Mouse (Mus musculus) midbrain, embryonic 11.5 days (tissue): ENCODE results near the gene Nol4l. TPM values are rescaled to one million over a fixed set of nuclear protein-coding genes. Genes with fewer than 3 reads are reported as not detected.
A peak's percentile ranks its signal among the peaks of the same experiment; 100 is the strongest.

ENCODE experiments used
- ATAC-seq: fragments of 200-750 bp; cut with Nextera tagmentation; 2 replicates; pipeline ENCODE4 v1.8.0; 2017; ENCODE audit warnings: moderate TSS enrichment, moderate library complexity; ENCODE audit not compliant: low FRiP score
- DNase-seq: peaks from one replicate; pipeline ENCODE4 v3.0.0; 2015; ENCODE audit warnings: low spot score; ENCODE audit errors: missing footprints
- H3K27ac ChIP-seq: fragments of 300-500 bp; sonication (generic); 2 replicates; pipeline ENCODE4 v1.5.1; 2014; ENCODE audit warnings: low read depth, low read length
- H3K27me3 ChIP-seq: fragments of 300-500 bp; sonication (generic); 2 replicates; pipeline ENCODE4 v1.6.1; 2014; ENCODE audit warnings: mild to moderate bottlenecking, low read length, moderate library complexity, mixed read lengths; ENCODE audit not compliant: control insufficient read depth, insufficient read depth
- H3K36me3 ChIP-seq: fragments of 300-500 bp; sonication (generic); 2 replicates; pipeline ENCODE4 v1.6.1; 2014; ENCODE audit warnings: mild to moderate bottlenecking, low read length, moderate library complexity, mixed read lengths; ENCODE audit not compliant: control insufficient read depth, insufficient read depth
- H3K4me1 ChIP-seq: fragments of 300-500 bp; sonication (generic); 2 replicates; pipeline ENCODE4 v1.6.1; 2014; ENCODE audit warnings: low read length; ENCODE audit not compliant: control insufficient read depth, insufficient read depth
- H3K4me2 ChIP-seq: fragments of 300-500 bp; sonication (generic); 2 replicates; pipeline ENCODE4 v1.6.1; 2014; ENCODE audit warnings: mild to moderate bottlenecking, moderate library complexity
- H3K4me3 ChIP-seq: fragments of 300-500 bp; sonication (generic); 2 replicates; pipeline ENCODE4 v1.5.1; 2014; ENCODE audit warnings: low read depth, low read length
- H3K9ac ChIP-seq: fragments of 300-500 bp; sonication (generic); 2 replicates; pipeline ENCODE4 v1.6.1; 2014; ENCODE audit warnings: low read length
- H3K9me3 ChIP-seq: fragments of 300-500 bp; sonication (generic); 2 replicates; pipeline ENCODE4 v1.6.1; 2016; ENCODE audit warnings: low read length; ENCODE audit not compliant: control insufficient read depth
- WGBS: fragments of 180-500 bp; shearing (Covaris S2); extraction: QIAGEN DNeasy Blood & Tissue Kit; methylation state at CpG from one replicate; pipeline ENCODE4 v1.1.7; 2014; 5-methylcytosine and 5-hydroxymethylcytosine counted together
- polyA plus RNA-seq: library from polyadenylated mRNA; unstranded; fragments of >200 nt; fragmentation: Nextera tagmentation; extraction: Ambion mirVana; gene quantifications from 2 replicates; pipeline ENCODE4 v1.2.1, GENCODE M21; 2014

Gene Nol4l
- polyA plus RNA-seq, 1 experiment from 2014 or later, result 19.9 TPM

DNA sequence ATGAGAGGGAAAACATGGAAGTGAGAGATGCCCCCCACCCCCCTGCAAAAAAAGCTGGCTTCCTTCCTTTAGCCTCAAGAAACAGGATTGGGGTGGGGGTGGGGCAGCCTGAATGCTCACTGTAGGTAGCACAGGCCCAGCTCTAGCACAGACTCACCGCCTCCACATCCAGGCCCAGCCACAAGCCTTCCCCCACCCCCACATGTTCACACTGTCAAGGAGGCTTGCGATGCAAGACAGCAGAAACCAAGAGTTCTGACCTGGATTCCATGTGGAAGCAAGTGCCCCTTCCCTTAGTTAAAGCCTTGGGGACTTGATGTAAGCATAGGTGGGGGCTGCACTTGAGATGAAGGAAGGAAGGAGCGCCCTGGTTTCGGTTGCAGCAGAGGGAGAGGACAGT is 60.0 kb downstream of the Nol4l start:
- Histone ChIP-seq H3K27me3 (no peaks in the 10 kb centered on the region), H3K4me2 (no peak overlapping the region), H3K9me3 (no peaks in the 10 kb centered on the region), H3K27ac (no peak overlapping the region), H3K36me3 (no peaks in the 10 kb centered on the region), H3K4me1 (peaks cover 7% of the 10 kb centered on the region; the same call in 1 of the 2 replicates), H3K9ac (no peak overlapping the region), H3K4me3 (no peak overlapping the region)
- ATAC-seq (no peak), DNase-seq (no peak)
- WGBS, result 46% methylated on average over 4 of the region's 4 CpGs

DNA sequence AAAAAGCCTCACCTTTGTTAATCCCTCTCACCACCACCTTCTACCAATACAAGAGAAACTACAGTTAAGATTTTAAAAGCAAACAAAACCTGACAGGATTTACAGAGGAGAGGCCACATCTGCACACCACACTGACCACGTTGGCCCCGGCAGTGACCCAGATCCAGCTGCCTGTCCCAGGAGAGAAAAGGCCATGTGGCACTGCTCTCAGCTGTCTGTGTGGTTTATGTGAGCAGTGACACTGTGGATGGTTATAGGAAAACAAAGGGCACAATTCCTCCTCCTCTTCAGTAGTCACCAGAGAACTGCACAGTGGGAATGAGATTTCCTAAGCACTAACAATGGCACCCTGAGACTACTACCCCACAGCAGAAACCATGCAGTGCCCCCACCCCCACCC is 60.5 kb downstream of the Nol4l start:
- Histone ChIP-seq H3K27me3 (no peaks in the 10 kb centered on the region), H3K4me2 (no peak overlapping the region), H3K4me3 (no peak overlapping the region), H3K36me3 (no peaks in the 10 kb centered on the region), H3K9me3 (no peaks in the 10 kb centered on the region), H3K9ac (no peak overlapping the region), H3K4me1 (peaks cover 7% of the 10 kb centered on the region; the same call in 1 of the 2 replicates), H3K27ac (no peak overlapping the region)
- ATAC-seq (no peak), DNase-seq (no peak)
- 55% methylated on average over 2 of the region's 2 CpGs for WGBS

DNA sequence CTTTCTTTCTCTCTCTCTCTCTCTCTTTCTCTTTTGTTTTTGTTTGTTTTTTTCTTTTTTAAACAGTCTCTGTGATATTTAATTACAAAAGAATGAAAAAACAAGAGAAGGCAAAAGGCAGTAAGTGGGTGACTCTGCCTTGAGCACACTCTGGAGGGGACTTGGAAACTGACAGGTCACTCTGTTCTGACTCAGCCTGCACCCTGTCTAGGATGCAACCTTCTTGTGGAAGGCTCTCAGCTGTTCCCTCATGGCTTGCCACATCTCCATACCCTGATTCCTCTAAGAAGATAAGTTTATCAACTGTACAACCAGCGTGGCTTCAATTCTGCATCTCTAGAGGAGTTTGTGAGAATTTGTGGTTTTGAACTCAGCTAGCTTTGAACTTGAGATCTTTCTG is 62.4 kb downstream of the Nol4l start:
- no peaks in the 10 kb centered on the region for H3K27me3 ChIP-seq
- H3K9ac ChIP-seq, result no peak overlapping the region
- WGBS, result 78% methylated on average over 1 of the region's 1 CpGs
- no peaks in the 10 kb centered on the region for H3K9me3 ChIP-seq
- no peaks in the 10 kb centered on the region for H3K36me3 ChIP-seq
- no peak overlapping the region for H3K4me3 ChIP-seq
- H3K4me2 ChIP-seq, result no peak overlapping the region
- peaks cover 7% of the 10 kb centered on the region; the same call in 1 of the 2 replicates for H3K4me1 ChIP-seq
- ATAC-seq (no peak), DNase-seq (no peak)
- no peak overlapping the region for H3K27ac ChIP-seq

DNA sequence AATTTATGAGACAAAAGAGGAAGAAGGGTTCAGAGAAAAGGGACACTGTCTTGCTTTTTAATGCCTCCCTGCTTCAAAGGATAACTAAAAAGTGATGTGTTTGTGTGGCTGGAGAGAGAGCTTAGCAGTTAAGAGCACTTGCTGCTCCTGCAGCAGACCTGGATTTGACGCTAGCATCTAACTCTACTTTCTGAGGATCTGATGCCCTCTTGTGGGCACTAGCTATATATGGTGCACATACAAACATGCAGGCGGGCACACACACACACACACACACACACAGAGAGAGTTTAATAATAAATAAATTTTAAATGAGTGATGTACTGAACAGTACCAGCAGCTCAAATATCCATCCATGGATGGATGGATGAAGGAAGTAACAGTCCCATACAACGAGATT is 66.5 kb downstream of the Nol4l start:
- H3K36me3 ChIP-seq, result no peaks in the 10 kb centered on the region
- H3K4me1 ChIP-seq, result no peaks in the 10 kb centered on the region
- no peak overlapping the region for H3K4me3 ChIP-seq
- ATAC-seq (no peak), DNase-seq (no peak)
- no peaks in the 10 kb centered on the region for H3K9me3 ChIP-seq
- no peaks in the 10 kb centered on the region for H3K27me3 ChIP-seq
- no peak overlapping the region for H3K4me2 ChIP-seq
- WGBS, result 84% methylated on average over 3 of the region's 3 CpGs
- H3K9ac ChIP-seq, result no peak overlapping the region
- no peak overlapping the region for H3K27ac ChIP-seq

DNA sequence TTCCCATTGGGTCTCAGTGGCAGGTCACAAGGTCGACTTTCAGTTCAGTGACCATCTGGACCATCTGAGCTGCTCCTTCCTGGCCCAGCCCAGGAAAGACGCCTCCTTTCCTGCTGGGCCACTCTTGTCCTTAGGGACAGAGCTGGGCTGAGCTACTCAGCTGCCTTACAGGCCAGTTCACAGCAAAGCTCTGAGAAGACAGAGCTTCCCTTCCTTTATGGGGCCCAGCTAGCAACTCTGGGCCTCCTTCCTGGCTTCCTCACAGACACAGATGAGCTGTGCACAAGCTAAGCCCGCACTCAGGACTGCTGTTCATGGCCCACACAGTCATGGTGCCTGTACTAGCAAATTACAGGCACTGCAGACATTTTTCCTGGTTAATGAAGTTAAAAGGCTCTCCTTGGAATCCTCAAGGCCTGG is 71.7 kb downstream of the Nol4l start:
- Histone ChIP-seq H3K27ac (peak overlapping the region; percentile 58), H3K9ac (no peak overlapping the region), H3K9me3 (no peaks in the 10 kb centered on the region), H3K36me3 (no peaks in the 10 kb centered on the region), H3K4me3 (no peak overlapping the region), H3K4me2 (no peak overlapping the region), H3K27me3 (no peaks in the 10 kb centered on the region), H3K4me1 (peaks cover 6% of the 10 kb centered on the region; the same call in 1 of the 2 replicates)
- 35% methylated on average over 3 of the region's 3 CpGs for WGBS
- no peak for ATAC-seq
- no peak for DNase-seq

DNA sequence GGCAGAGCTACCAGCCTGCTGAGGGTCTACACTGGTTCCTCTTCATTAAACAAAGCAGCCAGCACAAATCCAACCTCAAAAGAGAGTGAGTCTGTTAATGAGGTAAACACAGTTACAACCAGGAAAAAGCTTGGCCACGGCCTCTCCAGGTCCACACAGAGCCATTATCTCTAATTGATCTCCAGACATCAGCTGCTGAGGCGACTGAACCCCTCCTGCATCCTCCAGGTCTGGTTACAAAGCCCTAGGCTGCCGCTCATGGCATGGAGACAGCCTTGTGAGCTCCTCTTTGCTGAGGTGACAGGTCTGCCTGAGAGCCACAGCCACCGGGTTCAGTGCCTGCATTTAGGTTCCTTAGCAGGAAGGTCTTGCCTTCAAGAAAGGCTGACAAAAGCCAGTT is 72.3 kb downstream of the Nol4l start:
- H3K9ac ChIP-seq, result 0 out of 2 replicates have a peak overlapping the region, but pooled peaks have one; percentile 29
- H3K4me1 ChIP-seq, result peaks cover 6% of the 10 kb centered on the region; the same call in 1 of the 2 replicates
- H3K4me3 ChIP-seq, result no peak overlapping the region
- H3K4me2 ChIP-seq, result no peak overlapping the region
- DNase-seq (no peak), ATAC-seq (no peak)
- 33% methylated on average over 4 of the region's 4 CpGs for WGBS
- no peaks in the 10 kb centered on the region for H3K36me3 ChIP-seq
- H3K27ac ChIP-seq, result peak overlapping the region; percentile 58
- no peaks in the 10 kb centered on the region for H3K9me3 ChIP-seq
- H3K27me3 ChIP-seq, result no peaks in the 10 kb centered on the region

DNA sequence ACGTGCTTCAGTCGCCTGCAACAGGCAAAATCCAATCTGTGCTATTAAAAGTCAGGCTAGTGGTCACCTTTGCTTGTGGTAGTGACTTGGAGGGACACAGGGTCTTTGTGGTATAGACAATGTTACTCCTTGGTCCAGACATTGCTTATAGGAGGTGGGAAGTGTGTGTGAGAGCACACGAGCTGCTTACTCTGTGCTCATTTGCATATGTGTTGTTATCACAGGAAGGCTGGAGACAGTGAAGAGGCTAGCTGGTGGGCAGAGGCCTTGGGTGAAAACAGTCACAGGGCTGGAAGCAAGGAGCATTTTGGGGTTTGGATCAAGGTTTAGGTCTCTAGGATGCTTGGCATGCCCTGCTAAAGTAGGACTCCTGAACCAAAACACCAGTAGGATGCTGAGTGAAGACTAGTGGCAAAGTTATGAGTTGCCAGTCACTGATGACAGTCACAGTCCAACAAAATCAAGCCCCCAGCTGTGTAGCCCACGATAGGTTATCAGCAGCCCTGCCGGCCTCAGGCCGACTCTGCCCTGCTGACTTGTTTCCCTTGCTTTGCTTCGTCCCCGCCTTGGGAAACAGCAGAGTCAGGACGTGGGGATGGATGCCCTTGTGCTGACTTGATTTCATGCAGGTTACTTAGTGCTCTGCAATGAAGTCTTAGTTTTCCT is 74.8 kb downstream of the Nol4l start:
- no peaks in the 10 kb centered on the region for H3K27me3 ChIP-seq
- no peak overlapping the region for H3K27ac ChIP-seq
- ATAC-seq, result no peak
- WGBS, result 64% methylated on average over 9 of the region's 9 CpGs
- H3K4me2 ChIP-seq, result no peak overlapping the region
- no peaks in the 10 kb centered on the region for H3K9me3 ChIP-seq
- H3K4me1 ChIP-seq, result peaks cover 6% of the 10 kb centered on the region; the same call in 1 of the 2 replicates
- H3K4me3 ChIP-seq, result no peak overlapping the region
- H3K36me3 ChIP-seq, result no peaks in the 10 kb centered on the region
- no peak for DNase-seq
- H3K9ac ChIP-seq, result no peak overlapping the region

DNA sequence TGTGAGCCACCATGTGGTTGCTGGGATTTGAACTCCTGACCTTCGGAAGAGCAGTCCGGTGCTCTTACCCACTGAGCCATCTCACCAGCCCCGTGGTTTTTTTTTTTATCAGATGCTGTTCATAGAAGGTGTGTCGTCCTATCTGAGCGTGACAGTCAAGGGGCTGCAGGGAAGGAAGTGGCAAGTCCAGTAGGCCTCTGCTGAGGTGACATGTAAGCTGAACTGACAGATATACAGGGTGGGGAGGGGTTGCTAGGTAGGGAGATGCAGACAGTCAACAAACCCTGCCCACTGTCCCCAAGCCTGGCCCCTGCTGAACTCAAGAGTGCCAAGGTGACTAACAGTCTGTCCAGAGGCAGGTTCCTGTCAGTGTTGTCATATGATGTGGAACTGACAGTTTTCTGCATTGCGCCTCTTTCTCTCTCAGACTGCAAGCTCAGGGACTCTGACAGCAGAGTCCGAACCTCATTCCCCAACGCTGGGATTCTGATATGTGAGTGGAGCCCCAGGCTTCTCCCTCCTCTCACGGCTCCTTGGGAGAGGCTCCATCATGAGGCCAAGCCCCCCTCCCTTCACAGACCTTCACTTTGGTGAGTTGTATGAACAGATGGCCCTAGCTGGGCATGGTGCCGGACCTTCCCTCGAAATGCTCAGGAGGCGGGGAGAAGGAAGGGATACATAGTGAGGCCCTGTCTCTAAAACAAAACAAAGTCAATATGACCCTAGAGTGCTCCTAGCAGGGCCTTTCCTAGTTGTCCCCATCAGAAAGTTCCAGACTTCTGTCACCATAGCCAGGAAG is 75.6 kb downstream of the Nol4l start:
- ATAC-seq (no peak), DNase-seq (no peak)
- H3K4me2 ChIP-seq, result no peak overlapping the region
- 79% methylated on average over 12 of the region's 12 CpGs for WGBS
- no peaks in the 10 kb centered on the region for H3K9me3 ChIP-seq
- no peak overlapping the region for H3K9ac ChIP-seq
- peaks cover 6% of the 10 kb centered on the region; the same call in 1 of the 2 replicates for H3K4me1 ChIP-seq
- no peak overlapping the region for H3K27ac ChIP-seq
- H3K27me3 ChIP-seq, result no peaks in the 10 kb centered on the region
- H3K36me3 ChIP-seq, result no peaks in the 10 kb centered on the region
- no peak overlapping the region for H3K4me3 ChIP-seq

DNA sequence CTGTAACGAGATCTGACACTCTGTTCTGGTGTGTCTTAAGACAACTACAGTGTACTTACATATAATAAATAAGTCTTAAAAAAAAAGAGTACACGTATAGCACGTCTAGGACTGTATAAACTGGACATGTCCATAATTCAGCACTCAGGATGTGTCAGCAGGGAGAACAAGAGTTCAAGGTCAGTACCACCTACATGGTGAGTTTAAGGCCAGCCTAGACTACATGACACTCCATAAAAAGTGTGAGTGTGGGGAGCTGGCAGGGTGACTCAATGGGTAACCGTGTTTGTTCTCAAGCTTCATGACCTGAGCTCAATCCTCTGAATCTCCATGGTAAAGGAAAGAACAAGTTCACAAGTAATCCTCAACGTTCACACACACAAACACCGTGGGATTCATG is 81.3 kb downstream of the Nol4l start:
- Histone ChIP-seq H3K4me3 (no peak overlapping the region), H3K36me3 (no peaks in the 10 kb centered on the region), H3K4me2 (no peak overlapping the region), H3K4me1 (peaks cover 7% of the 10 kb centered on the region; the same call in 1 of the 2 replicates), H3K9ac (no peak overlapping the region), H3K9me3 (no peaks in the 10 kb centered on the region), H3K27ac (no peak overlapping the region), H3K27me3 (no peaks in the 10 kb centered on the region)
- ATAC-seq (no peak), DNase-seq (no peak)
- WGBS, result 84% methylated on average over 6 of the region's 6 CpGs
